Mouse (Mus musculus): Measurements from ENCODE around the gene Tnik.

GRCm38 (mm10) chr3:28242561-28242960, 20.5 kb upstream of the Tnik start:
- TF ChIP-seq POLR2A (IDR thresholded peaks at IDR 0.05; ENCODE audit: low read depth, low read length) (no peak), CTCF (conservative IDR thresholded peaks at IDR 0.05; ENCODE audit: insufficient read depth, insufficient read length, low read depth, low read length) (no peak)

Data from kidney, adult 2 months (tissue).